Mouse (Mus musculus): ENCODE results near the gene Romo1. TPM values are rescaled to one million over a fixed set of nuclear protein-coding genes. Genes with fewer than 3 reads are reported as not detected.

Romo1 gene
- 210 TPM for polyA plus RNA-seq (2014; fragmentation: Illumina TruSeq; extraction: RNeasy Lipid Tissue Mini Kit (QIAGEN cat#74804); ENCODE audit: insufficient read depth, low read depth, low replicate concordance)

DNA sequence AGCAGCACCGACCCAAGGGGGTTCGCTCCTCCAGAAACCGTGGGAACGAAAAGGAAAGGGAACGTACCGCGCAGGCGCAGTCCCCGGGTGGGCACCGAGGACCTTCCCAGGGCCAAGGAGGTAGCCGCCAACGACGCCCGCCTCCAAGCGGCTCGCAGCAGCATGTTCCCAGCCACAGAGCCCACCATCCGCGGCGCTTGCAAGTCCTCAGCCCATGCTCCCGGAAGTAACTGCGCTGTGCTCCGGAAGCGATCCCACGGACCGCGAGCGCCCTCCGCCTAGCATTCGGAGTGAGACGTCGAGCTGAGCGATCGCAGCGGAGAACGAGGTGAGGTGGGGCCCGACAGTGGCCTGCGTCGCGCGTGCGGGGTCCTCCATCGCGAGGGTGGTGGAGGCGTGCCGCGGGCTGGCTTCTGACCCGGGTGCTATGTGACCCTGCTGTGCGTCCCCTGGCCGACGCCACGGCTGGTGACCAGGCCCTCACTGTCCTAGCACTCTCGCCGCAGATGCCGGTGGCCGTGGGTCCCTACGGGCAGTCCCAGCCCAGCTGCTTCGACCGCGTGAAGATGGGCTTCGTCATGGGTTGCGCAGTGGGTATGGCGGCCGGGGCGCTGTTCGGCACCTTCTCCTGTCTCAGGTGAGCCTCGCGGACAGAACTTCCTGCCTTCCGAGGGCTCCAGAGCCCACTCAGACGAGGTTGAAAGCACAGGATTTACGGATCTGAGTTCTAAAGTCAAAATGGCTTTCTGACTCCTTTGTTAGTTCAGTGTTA, at the start of gene Romo1, which contains the start of gene Nfs1:
Gene Romo1, plus strand, starts transcription at position 87 of the 772 bp plus-strand sequence.
Gene Nfs1, minus strand, starts transcription at position 234 of the 772 bp plus-strand sequence.

DNA sequence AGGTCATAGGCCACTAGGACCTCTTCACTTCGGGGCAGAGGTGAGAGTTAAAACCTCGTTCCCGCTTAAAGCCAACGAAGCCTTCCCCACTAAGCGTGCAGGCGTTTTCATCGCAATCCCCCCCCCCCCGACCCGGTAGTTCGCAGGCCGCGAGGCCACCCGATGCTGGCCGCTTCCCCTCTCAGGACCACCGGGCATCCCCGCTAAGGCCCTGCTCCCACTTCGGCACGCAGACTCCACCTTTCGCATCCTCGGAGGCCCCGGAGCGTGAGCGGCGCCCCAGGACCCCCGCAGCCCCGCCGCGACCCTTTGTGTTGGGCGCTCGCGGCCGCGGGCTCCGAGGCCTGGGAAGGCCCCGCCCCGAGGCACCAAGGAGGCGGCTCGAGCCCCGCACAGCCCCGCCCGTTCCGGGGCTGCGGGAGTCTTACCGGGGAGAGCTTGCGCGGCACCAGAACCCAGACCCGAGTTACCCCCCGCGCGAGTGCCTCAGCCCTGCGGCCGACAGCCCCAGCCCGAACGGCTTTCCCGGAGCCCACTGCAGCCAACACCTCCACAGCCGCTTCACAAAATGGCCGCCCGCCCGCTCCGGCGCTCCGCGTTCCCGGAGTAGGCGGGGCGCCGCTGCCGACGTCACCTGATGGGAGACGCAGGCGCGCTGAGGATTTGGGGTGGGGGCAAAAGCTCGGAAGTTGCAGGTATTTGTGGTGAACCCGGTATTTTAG, 32.3 kb upstream of the Romo1 start, which contains the start of the genes Cpne1 and Rbm12:
Gene Cpne1, minus strand, starts transcription at position 608 of the 722 bp plus-strand sequence.
Gene Rbm12, minus strand, starts transcription at position 621 of the 722 bp plus-strand sequence.

GRCm38 (mm10) chr2:156126992-156127391, 16.8 kb upstream of the Romo1 start, which contains the start of gene Gm28036:
Gene Gm28036 (minus strand): TSS chr2:156127092.

GRCm38 (mm10) chr2:156180094-156180821, 36.4 kb downstream of the Romo1 start, which contains the start of gene Rbm39:
Gene Rbm39 (minus strand): TSS chr2:156180238.

Other genes starting within 250 kb of the Romo1 start
- gene Uqcc1, start 213.7 kb upstream of the Romo1 start, polyA plus RNA-seq (2014; fragmentation: Illumina TruSeq; extraction: RNeasy Lipid Tissue Mini Kit (QIAGEN cat#74804); ENCODE audit: insufficient read depth, low read depth, low replicate concordance), result 30.8 TPM
- not detected for gene Gm15557, start 203.3 kb upstream of the Romo1 start, polyA plus RNA-seq (2014; fragmentation: Illumina TruSeq; extraction: RNeasy Lipid Tissue Mini Kit (QIAGEN cat#74804); ENCODE audit: insufficient read depth, low read depth, low replicate concordance)
- gene Gdf5, start 198.7 kb upstream of the Romo1 start, polyA plus RNA-seq (2014; fragmentation: Illumina TruSeq; extraction: RNeasy Lipid Tissue Mini Kit (QIAGEN cat#74804); ENCODE audit: insufficient read depth, low read depth, low replicate concordance), result 0.35 TPM
- 3.5 TPM for gene Cep250, start 187.6 kb upstream of the Romo1 start, polyA plus RNA-seq (2014; fragmentation: Illumina TruSeq; extraction: RNeasy Lipid Tissue Mini Kit (QIAGEN cat#74804); ENCODE audit: insufficient read depth, low read depth, low replicate concordance)
- gene 6430550D23Rik, start 136.1 kb upstream of the Romo1 start, polyA plus RNA-seq (2014; fragmentation: Illumina TruSeq; extraction: RNeasy Lipid Tissue Mini Kit (QIAGEN cat#74804); ENCODE audit: insufficient read depth, low read depth, low replicate concordance), result 0.84 TPM
- 130 TPM for gene Ergic3, start 136.0 kb upstream of the Romo1 start, polyA plus RNA-seq (2014; fragmentation: Illumina TruSeq; extraction: RNeasy Lipid Tissue Mini Kit (QIAGEN cat#74804); ENCODE audit: insufficient read depth, low read depth, low replicate concordance)
- 0.27 TPM for gene Fer1l4, start 91.1 kb upstream of the Romo1 start, polyA plus RNA-seq (2014; fragmentation: Illumina TruSeq; extraction: RNeasy Lipid Tissue Mini Kit (QIAGEN cat#74804); ENCODE audit: insufficient read depth, low read depth, low replicate concordance)
- gene Spag4, start 78.9 kb upstream of the Romo1 start, polyA plus RNA-seq (2014; fragmentation: Illumina TruSeq; extraction: RNeasy Lipid Tissue Mini Kit (QIAGEN cat#74804); ENCODE audit: insufficient read depth, low read depth, low replicate concordance), result 0.41 TPM
- gene Cpne1, start 32.1 kb upstream of the Romo1 start, polyA plus RNA-seq (2014; fragmentation: Illumina TruSeq; extraction: RNeasy Lipid Tissue Mini Kit (QIAGEN cat#74804); ENCODE audit: insufficient read depth, low read depth, low replicate concordance), result 17.9 TPM
- gene Rbm12, start 32.1 kb upstream of the Romo1 start, polyA plus RNA-seq (2014; fragmentation: Illumina TruSeq; extraction: RNeasy Lipid Tissue Mini Kit (QIAGEN cat#74804); ENCODE audit: insufficient read depth, low read depth, low replicate concordance), result 5.4 TPM
- gene Gm28036, start 16.9 kb upstream of the Romo1 start, polyA plus RNA-seq (2014; fragmentation: Illumina TruSeq; extraction: RNeasy Lipid Tissue Mini Kit (QIAGEN cat#74804); ENCODE audit: insufficient read depth, low read depth, low replicate concordance), result 1.5 TPM
- gene Nfs1, start 147 bp downstream of the Romo1 start, polyA plus RNA-seq (2014; fragmentation: Illumina TruSeq; extraction: RNeasy Lipid Tissue Mini Kit (QIAGEN cat#74804); ENCODE audit: insufficient read depth, low read depth, low replicate concordance), result 21.1 TPM
- gene Rbm39, start 36.2 kb downstream of the Romo1 start, polyA plus RNA-seq (2014; fragmentation: Illumina TruSeq; extraction: RNeasy Lipid Tissue Mini Kit (QIAGEN cat#74804); ENCODE audit: insufficient read depth, low read depth, low replicate concordance), result 128 TPM
- 6.3 TPM for gene Phf20, start 52.4 kb downstream of the Romo1 start, polyA plus RNA-seq (2014; fragmentation: Illumina TruSeq; extraction: RNeasy Lipid Tissue Mini Kit (QIAGEN cat#74804); ENCODE audit: insufficient read depth, low read depth, low replicate concordance)
- 2.6 TPM for gene Cnbd2, start 168.3 kb downstream of the Romo1 start, polyA plus RNA-seq (2014; fragmentation: Illumina TruSeq; extraction: RNeasy Lipid Tissue Mini Kit (QIAGEN cat#74804); ENCODE audit: insufficient read depth, low read depth, low replicate concordance)
- 42.7 TPM for gene Scand1, start 168.7 kb downstream of the Romo1 start, polyA plus RNA-seq (2014; fragmentation: Illumina TruSeq; extraction: RNeasy Lipid Tissue Mini Kit (QIAGEN cat#74804); ENCODE audit: insufficient read depth, low read depth, low replicate concordance)

Data from lung, adult 10 weeks (tissue).